Mouse (Mus musculus) lung, postnatal 0 days (tissue): ENCODE data around the gene Mta3.

Experiments
- CTCF ChIP-seq: IDR thresholded peaks from 2 replicates; pipeline ENCODE4 v1.5.1; 2016; ENCODE audit warnings: antibody characterized with exemption, mild to moderate bottlenecking
- EP300 ChIP-seq: IDR thresholded peaks from 2 replicates; pipeline ENCODE4 v1.6.1; 2016; ENCODE audit warnings: antibody characterized with exemption, mild to moderate bottlenecking, control low read depth

DNA sequence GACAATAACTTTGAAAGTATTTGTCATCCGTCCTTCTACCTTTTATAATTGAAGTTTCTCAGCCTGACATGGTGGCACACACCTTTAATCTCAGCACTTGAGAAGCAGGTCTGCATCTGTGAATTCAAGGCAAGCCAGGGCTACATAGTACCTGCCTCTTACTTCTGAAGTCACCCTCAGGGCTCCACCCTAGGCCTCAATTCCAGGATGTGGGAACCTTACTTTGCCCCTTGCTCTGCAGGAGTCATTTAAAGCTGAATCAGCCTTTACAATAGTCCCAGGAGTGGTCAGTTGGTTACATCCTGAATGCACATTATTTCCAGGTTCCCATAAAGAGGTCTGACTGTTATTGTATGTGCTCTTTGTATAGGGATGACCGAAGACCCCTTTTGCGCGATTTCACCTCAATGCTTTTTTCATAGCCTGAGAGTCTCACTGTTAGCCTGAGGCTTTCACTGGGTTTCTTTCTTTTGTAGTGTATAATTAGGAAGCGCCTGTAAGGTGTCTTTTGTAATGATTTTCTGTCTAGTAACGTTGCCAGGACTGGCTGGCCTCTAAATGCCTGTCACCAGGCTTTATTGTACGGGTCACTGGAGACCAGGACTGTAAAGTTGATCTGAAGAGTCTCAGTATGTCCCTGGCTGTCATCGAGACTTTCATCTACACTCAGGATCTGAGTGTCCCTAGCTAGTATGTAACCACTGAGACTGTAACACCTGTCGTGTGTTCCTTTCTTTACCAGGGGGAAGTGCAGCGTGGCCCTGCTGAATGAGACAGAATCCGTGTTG is 47.3 kb downstream of the Mta3 start:
- TF ChIP-seq EP300 (no peak), CTCF (no peak)
